Mouse (Mus musculus) Muller cell, postnatal 12 days (primary cell): ENCODE data around the gene Nr5a1.

ENCODE experiments used
- DNase-seq: peaks from one replicate; pipeline ENCODE4 v3.0.0-alpha.2; 2015; ENCODE audit errors: inconsistent ontology term

Nr5a1 gene

DNA sequence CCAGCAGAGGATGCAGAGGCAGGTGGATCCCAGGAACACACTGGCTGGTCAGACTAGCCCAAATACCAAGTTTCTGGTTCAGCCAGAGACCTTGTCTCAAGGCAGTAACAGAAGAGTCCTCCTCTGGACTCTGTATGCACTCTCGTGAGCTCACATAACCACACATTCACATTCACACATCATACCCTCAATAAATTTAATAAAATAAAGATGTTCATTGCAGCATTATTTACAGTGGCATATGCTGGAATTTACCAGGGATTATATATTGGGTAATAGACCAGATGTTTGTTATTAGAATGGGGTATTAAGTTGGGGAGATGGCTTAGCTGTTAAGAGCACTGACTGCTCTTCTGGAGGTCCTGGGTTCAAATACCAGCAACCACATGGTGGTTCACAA is 64.0 kb downstream of the Nr5a1 start:
- no peak for DNase-seq

DNA sequence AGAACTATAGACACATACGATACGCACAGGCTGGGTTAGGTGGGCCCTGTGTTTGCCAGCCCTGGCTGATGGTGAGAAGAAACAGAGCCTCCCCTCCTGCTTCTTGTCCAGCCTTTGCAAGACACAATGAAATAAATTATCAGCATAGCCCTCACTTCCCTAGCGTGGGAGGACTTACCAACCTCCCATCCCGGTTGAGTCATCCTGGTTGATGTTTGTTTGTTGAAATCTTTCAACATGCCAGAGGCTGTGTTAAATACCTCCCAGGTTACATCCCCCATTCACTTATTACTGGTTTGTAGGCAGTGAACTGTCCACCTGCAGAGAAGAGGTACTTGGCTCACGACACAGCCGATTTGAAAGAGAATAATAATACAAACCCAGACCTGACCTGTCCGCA is 66.7 kb downstream of the Nr5a1 start:
- no peak for DNase-seq

DNA sequence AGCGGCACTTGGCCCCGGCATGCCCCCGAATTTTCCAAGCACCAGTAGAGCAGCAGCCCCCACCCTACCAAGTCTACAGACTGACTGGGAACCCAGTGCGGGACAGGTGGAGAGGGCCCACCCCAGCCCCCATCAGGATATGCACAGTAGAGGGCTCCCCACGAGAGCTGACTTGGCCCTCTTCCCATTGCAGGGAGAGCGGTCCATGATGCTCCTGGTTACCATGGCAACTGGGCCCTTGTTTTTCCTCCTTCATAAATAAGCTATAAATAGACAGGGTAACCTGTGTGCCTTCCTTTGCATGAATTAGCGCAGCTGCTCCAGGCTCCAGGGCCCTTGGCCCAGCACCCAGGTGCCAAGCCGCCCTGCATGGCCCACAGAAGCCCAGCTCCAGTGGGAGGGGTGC is 67.1 kb downstream of the Nr5a1 start:
- no peak for DNase-seq

DNA sequence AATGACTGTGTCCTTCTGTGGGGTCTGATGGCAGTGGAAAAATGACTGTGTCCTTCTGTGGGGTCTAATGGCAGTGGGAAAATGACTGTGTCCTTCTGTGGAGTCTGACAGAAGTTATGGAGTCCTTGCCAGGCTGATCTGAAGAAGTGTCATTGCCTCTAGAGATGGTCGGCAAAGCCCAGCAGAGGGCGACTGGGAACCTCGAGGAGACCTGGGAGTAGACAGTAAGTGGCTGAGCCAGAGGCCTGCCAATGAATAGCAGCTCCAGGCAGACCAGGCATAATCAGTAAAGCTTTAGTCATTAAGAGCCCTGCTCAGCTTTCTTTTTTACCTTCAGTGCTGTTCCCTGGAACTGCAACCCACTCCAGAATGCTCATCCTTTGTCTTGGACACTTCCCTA is 68.4 kb downstream of the Nr5a1 start:
- DNase-seq, result peak; percentile 66

DNA sequence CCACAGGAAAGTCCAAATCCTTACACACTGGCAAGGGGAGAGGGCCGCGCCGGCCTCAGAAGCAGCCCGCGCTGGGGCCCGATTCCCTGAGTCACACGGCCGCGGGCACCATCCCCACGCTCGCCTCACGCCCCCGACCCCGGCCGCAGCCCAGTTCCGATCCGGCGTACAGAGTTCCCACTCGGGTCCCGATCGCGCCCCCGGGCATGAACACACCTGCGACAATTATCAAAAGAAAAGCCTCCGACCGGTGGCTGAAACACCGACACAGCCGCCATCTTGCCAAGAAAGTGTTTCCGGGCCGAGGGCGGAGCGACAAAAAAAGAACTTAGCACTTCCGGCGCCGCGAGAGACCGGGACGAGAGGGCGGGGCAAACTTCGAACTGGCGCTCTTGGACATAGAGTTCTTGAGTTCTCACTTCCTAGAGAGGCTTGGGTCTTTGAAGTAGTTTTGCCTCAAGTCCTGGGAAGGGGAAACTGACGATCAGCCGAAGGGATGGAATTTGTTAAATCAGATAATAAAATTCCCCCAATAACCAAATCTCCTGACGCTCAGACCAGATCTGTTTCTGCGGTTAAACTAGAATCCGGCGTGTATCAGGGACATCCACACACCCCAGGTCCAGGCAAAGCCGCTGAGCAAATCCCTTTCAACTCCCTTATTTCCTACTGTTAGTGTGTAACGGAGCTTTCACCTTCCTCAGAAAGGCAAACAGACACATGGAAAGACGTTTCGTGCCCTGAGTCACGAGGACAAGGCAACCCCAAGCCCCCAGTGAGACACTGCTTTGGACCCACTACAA is 70.5 kb downstream of the Nr5a1 start, which contains the start of gene Psmb7:
TSS of gene Psmb7 (minus strand) at position 463 of the 803 bp plus-strand sequence.
- peak; percentile 92 for DNase-seq
